10 mouse cellular contexts compared by ENCODE assay signal in genomic region chr6:99611866-99612265, GRCm38 (mm10). TPM values are rescaled to one million over a fixed set of nuclear protein-coding genes. Genes with fewer than 3 reads are reported as not detected.
DNase-seq lines count a peak whose midpoint lies in the region; ATAC-seq and TF ChIP-seq lines count a peak whose summit lies in the region.
"Had no signal": no experiment of that assay in that cellular context is flagged by ENCODE, and none has a peak within 500 bp of the region (broad histone marks: within the 10 kb centered on the region; RNA-seq: fewer than 3 reads in every experiment).

No protein-coding gene starts in this region.

- no peak for DNase-seq in heart, adult 2 months
- DNase-seq in heart, embryonic 10.5 days (ENCODE audit: low spot score) = no peak
- no peak for DNase-seq in lung, postnatal 0 days (ENCODE audit: low spot score)
- no peak for DNase-seq in lung, postnatal 25 days (ENCODE audit: low spot score)
- peak; percentile 42 for DNase-seq in ES-CJ7 (ENCODE audit: low read depth, low spot score)
- peak; percentile 6 for DNase-seq in induced T-regulatory cell, adult 2 months (ENCODE audit: low read depth)
- no peak for DNase-seq in adrenal gland, postnatal 10 days
- no peak for DNase-seq in adrenal gland, postnatal 4 days (ENCODE audit: low spot score in 2 of 2)

- TF ChIP-seq CTCF in heart, adult 2 months (IDR thresholded peaks at IDR 0.05) = peak; percentile 60
- peak; percentile 43 for TF ChIP-seq CTCF in lung, postnatal 0 days (IDR thresholded peaks at IDR 0.05)

- no peaks in the 10 kb centered on the region for H3K79me2 ChIP-seq in heart, adult 2 months (replicated peaks; ENCODE audit: control insufficient read depth, insufficient read depth, low read length)

- intact Hi-C loops in heart, adult 2 months (cut with DNase I) = loop anchor here (10.0 kb wide), 1 partner anchor 87 kb away; the partner anchor contains the start of gene Foxp1

- H3K4me1 ChIP-seq in heart, adult 2 months (ENCODE audit: control insufficient read depth, insufficient read depth, low read length) = peaks cover 6% of the 10 kb centered on the region
- peaks cover 32% of the 10 kb centered on the region for H3K4me1 ChIP-seq in heart, embryonic 10.5 days
- peaks cover 5% of the 10 kb centered on the region; the same call in 1 of the 2 replicates for H3K4me1 ChIP-seq in lung, postnatal 0 days (ENCODE audit: insufficient read depth, low read depth, low read length)

- H3K27me3 ChIP-seq in heart, adult 2 months (ENCODE audit: control insufficient read depth, insufficient read depth, low read length) = no peaks in the 10 kb centered on the region
- H3K27me3 ChIP-seq in heart, embryonic 10.5 days (ENCODE audit: insufficient read depth, poor library complexity, severe bottlenecking) = peaks cover 8% of the 10 kb centered on the region; the same call in 1 of the 2 replicates
- no peaks in the 10 kb centered on the region for H3K27me3 ChIP-seq in lung, postnatal 0 days (replicated peaks; ENCODE audit: insufficient read depth, low read length)
- H3K27me3 ChIP-seq: intestine, embryonic 15.5 days had no signal

- no peak for TF ChIP-seq POLR2A in heart, adult 2 months (IDR thresholded peaks at IDR 0.05; ENCODE audit: insufficient read depth, low read depth, low read length)

- H3K36me3 ChIP-seq in heart, adult 2 months (ENCODE audit: control insufficient read depth, insufficient read depth, low read length) = no peaks in the 10 kb centered on the region
- H3K36me3 ChIP-seq in heart, embryonic 10.5 days = no peaks in the 10 kb centered on the region
- no peaks in the 10 kb centered on the region for H3K36me3 ChIP-seq in lung, postnatal 0 days (ENCODE audit: insufficient read depth, low read length)
- H3K36me3 ChIP-seq: intestine, embryonic 15.5 days had no signal

- no peak overlapping the region for H3K9ac ChIP-seq in heart, adult 2 months (ENCODE audit: low read depth, low read length)
- no peak overlapping the region for H3K9ac ChIP-seq in lung, postnatal 0 days (replicated peaks; ENCODE audit: low read depth)
- H3K9ac ChIP-seq: intestine, embryonic 15.5 days had no signal

- no peak overlapping the region for H3K4me3 ChIP-seq in heart, adult 2 months
- H3K4me3 ChIP-seq in heart, embryonic 10.5 days = no peak overlapping the region
- no peak overlapping the region for H3K4me3 ChIP-seq in lung, postnatal 0 days (ENCODE audit: low read depth, low read length)
- H3K4me3 ChIP-seq: intestine, embryonic 15.5 days had no signal

- H3K9me3 ChIP-seq in heart, embryonic 10.5 days = no peaks in the 10 kb centered on the region
- H3K9me3 ChIP-seq in lung, postnatal 0 days (ENCODE audit: low read length) = no peaks in the 10 kb centered on the region
- H3K9me3 ChIP-seq: intestine, embryonic 15.5 days had no signal

- H3K27ac ChIP-seq in heart, adult 2 months = no peak overlapping the region
- H3K27ac ChIP-seq in heart, embryonic 10.5 days = no peak overlapping the region
- H3K27ac ChIP-seq in lung, postnatal 0 days (ENCODE audit: low read length) = no peak overlapping the region
- H3K27ac ChIP-seq: intestine, embryonic 15.5 days; macrophage had no signal

- ATAC-seq in lung, postnatal 0 days = no peak
- ATAC-seq: intestine, embryonic 15.5 days had no signal

- H3K4me2 ChIP-seq in lung, postnatal 0 days (replicated peaks; ENCODE audit: low read depth, low read length) = no peak overlapping the region
- H3K4me2 ChIP-seq: intestine, embryonic 15.5 days had no signal

- no peak for TF ChIP-seq EP300 in heart, adult 2 months (IDR thresholded peaks at IDR 0.05; ENCODE audit: insufficient read depth, low read depth, low read length)
- no peak for TF ChIP-seq EP300 in lung, postnatal 0 days (IDR thresholded peaks at IDR 0.05)

- 48% methylated on average over 6 of the region's 6 CpGs for WGBS in heart, adult 2 months
- WGBS in heart, embryonic 10.5 days = 50% methylated on average over 6 of the region's 6 CpGs
- 38% methylated on average over 6 of the region's 6 CpGs for WGBS in lung, postnatal 0 days

RNA-seq across cellular contexts. Expression of gene Eif4e3, which starts 54.7 kb away (rescaled TPM):
- 10 to 100 TPM; 36.6 to 45.8 TPM for total RNA-seq in heart, adult 2 months (2021)
- polyA plus RNA-seq in heart, adult 2 months (2012; rRNA removed) = 24.2 and 43.5 TPM in 2 replicates
- 4.1 and 7.1 TPM in 2 replicates for polyA plus RNA-seq in heart, embryonic 10.5 days (2016; fragmentation: Nextera tagmentation; extraction: Ambion mirVana)
- polyA plus RNA-seq in lung, postnatal 0 days (2015; fragmentation: Nextera tagmentation; extraction: Ambion mirVana) = 21.2 and 24.1 TPM in 2 replicates
- 10 to 100 TPM; 26.0 to 27.0 TPM for total RNA-seq in adrenal gland, postnatal 10 days (2021)
- 10 to 100 TPM; 13.6 to 15.4 TPM for total RNA-seq in adrenal gland, postnatal 4 days (2021)

RNA-seq across cellular contexts. Expression of gene Gm20696, which starts 54.7 kb away (rescaled TPM):
- total RNA-seq in heart, adult 2 months (2021) = 1 to 10 TPM; 1.4 to 1.7 TPM
- 0.61 and 0.85 TPM in 2 replicates for polyA plus RNA-seq in heart, adult 2 months (2012; rRNA removed)
- 2.2 and 3.4 TPM in 2 replicates for polyA plus RNA-seq in heart, embryonic 10.5 days (2016; fragmentation: Nextera tagmentation; extraction: Ambion mirVana)
- 1.7 and 2.3 TPM in 2 replicates for polyA plus RNA-seq in lung, postnatal 0 days (2015; fragmentation: Nextera tagmentation; extraction: Ambion mirVana)
- total RNA-seq in adrenal gland, postnatal 10 days (2021) = 1 to 10 TPM; 2.4 to 6.6 TPM
- 1 to 10 TPM; 6.2 to 6.8 TPM for total RNA-seq in adrenal gland, postnatal 4 days (2021)

Comparison
In these comparisons a context has a peak if more than half of its experiments do, and no peak if none do; other contexts are left out.
1. DNase-seq: peak in ES-CJ7 (single experiment) and induced T-regulatory cell, adult 2 months (single experiment); none in heart, adult 2 months (0 of 2), heart, embryonic 10.5 days (single experiment), lung, postnatal 0 days (single experiment), lung, postnatal 25 days (single experiment), adrenal gland, postnatal 10 days (single experiment) and adrenal gland, postnatal 4 days (0 of 2).